Mouse (Mus musculus): ENCODE measurements around the gene Gsx2.

Gsx2 gene

GRCm38 (mm10) chr5:75075383-75075941 lies at the start of gene Gsx2:
Gene Gsx2, plus strand, starts transcription at chr5:75075601.
- DNase-seq, result no peak

DNA sequence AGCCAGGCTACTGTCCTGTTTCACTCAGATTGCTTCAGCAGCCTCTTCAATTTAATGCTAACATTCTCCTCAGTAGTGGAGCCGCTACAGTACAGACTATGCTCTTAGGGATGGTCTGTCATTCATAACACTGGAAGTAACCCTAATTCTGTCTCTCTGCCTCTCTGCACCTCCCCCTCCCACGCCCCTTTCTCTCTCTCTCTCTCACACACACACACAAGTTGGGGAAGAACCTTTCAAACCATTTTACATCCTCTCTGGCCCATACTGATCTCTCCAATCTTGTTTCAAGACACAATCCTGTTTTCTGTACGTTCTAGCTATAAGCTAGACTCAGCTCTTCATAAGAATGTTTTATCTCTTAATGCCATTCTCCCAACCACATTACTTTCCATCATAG lies 39.9 kb upstream of the Gsx2 start:
- DNase-seq, result no peak

DNA sequence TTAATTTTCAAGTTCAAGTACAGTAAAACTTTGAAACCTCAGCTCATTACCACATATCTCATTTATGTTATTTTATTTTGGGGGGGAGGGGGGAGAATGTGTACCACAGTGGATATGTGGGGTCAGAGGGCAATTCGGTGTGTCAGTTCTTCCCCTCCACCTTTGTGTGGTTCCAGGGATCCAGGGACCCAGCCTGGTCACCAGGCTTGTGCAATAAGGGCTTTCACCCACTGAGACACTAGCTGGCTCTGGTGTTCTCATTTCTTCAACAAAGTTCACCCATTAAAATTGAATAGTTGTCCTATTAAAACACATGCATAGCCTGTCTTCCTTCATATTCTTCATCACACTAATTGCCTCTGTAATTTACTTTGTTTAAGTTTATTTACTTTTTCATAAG lies 36.1 kb upstream of the Gsx2 start:
- no peak for DNase-seq

DNA sequence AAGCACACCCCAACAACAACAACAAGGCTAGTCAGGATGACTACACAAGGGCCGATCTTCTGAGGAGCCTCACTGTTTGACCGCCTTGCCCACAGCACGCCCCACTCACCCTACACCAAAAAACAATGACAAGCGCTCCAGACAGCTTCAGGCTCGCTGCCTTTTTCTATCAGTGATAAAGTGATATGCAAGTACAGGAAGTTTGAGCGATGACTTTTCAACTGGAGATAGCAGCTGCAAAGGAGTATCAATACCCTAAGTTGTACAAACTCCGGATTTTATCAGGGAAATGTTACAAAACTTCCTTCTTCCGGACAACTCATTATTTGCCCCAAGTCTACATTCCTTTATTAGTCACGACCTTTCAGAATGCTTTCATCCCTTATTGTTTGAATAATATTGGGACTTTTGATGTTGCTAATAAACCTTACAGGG lies 32.4 kb upstream of the Gsx2 start:
- DNase-seq, result no peak

DNA sequence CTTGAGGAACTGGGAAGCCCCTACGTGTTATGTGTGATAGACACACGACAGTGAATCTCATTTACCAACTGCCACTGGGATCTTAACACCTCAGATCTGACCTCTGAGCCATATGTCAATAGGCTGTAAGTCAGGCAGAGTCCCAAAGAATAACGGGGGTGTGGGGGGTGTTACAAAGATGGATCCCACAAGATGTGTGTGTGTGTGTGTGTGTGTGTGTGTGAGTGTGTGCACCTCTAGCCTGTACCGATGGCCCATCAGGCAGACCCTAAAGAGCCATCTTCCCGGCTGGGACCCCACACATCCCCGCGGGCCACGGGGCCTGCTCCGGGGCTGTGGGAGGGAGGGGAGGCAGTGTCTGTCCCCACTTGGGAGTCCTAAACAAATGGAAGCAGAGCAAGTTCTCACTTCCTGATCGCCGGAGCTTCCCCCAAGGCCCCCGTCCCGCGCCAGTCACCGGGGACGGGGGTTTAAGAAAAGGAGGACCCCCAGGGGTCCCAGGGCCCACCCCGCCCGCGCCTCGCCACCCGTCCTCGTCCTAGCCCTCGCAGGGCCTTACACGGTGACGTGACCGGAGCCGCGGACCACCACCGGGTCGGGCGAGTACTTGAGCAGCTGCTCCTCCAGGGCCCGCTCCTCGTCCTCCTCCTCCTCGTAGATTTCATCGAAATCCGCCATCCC lies 31.6 kb upstream of the Gsx2 start:
- no peak for DNase-seq

- peak; percentile 94 for DNase-seq
Observed at GRCm38 (mm10) chr5:75044310-75044904, 31.0 kb upstream of the Gsx2 start, which contains the start of gene Chic2. Gene Chic2, minus strand, starts transcription at chr5:75044774.

DNA sequence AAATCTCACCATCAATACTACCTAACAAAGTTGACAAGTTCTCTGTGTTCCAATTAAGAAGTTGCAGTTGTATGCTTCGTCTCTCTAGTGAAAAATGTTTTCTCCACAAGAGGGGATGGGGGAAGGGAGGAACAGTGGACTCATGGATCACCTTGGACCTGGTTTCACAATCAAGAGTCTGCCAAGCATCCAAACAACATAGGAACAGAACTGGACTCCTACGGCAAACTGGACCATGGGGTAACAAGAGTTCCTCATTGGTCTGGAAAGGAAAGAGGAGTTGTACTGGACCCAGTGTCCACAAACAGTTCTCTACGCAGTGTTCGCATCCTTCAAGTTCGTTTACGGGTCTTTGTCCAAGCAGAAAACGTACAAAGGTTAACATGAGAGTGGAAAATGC lies 30.0 kb upstream of the Gsx2 start:
- no peak for DNase-seq

GRCm38 (mm10) chr5:75046681-75047321 lies 28.6 kb upstream of the Gsx2 start:
- DNase-seq, result peak; percentile 68

DNA sequence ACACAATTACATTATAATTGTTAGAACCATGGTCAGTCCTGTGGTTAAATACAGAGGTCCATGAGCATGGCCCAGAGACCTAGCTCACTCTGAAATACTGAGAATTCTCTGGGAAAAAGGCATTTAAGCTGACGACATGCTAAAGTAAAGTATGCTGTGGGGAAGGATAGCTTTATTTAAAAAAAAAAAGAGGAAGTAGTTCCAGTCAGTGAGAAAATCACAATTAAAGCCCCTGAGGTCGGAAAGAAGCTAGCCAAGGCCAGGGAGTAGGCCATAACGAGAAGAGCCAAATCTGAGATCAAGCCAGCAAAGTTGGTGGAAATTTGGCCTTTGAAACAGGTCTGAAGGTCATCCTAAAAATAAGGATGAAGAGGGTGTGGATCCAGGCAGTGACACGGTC lies 24.3 kb upstream of the Gsx2 start:
- no peak for DNase-seq

DNA sequence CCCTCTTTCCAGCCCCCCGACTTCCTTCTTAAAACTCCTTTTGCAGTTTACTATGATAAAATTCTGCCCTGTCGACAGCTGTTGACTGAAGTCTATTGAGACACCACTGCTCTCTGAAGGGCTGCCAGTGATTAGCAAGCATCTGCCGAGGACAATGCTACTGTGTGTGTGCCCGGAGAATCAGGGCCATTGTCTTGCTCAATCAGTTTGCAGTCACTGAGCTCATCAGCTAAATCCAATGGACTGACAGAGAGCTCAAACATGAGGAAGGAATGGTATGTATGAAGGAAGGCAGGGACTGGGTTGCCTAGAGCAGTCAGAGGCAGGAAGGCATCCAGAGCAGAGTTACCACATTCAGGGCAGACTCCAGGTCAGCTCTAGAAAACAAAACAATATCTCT lies 12.2 kb upstream of the Gsx2 start:
- no peak for DNase-seq

GRCm38 (mm10) chr5:75066715-75067114 lies 8.7 kb upstream of the Gsx2 start:
- DNase-seq, result no peak

DNA sequence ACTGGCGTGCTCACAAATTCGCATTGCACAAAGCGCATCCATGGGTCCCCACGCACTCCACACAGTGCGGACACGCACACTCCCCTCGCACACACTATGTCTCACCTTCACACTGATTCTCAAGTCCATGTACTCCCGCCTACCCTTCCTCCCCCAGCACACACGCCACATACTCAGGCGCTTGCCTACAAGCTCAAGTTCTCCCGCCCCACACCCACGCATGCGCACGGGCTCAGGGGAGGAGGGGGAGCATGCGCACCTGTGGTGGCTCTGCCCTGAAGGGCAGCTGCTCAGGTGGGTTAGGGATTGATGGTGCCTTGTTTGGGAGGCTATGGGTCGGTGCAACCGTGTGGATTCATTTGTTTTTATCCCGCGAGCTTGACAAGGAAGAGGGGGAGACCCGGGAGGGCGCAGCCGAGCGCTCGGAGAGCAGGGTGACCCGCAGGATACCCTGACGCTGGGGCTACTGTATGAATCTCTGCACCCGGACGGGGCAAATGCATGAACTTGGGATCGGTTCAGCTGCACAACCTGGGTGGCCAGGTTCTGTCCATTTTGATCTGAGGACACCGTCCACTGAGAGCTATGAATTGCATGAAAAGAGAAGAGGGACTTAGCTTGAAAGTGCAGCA lies 8.2 kb upstream of the Gsx2 start:
- DNase-seq, result peak; percentile 56

GRCm38 (mm10) chr5:75070132-75070531 lies 5.3 kb upstream of the Gsx2 start:
- no peak for DNase-seq

- DNase-seq, result no peak
Observed at GRCm38 (mm10) chr5:75070656-75071375, 4.6 kb upstream of the Gsx2 start.

- DNase-seq, result no peak
Observed at GRCm38 (mm10) chr5:75071951-75072350, 3.5 kb upstream of the Gsx2 start.

- no peak for DNase-seq
Observed at GRCm38 (mm10) chr5:75072532-75072931, 2.9 kb upstream of the Gsx2 start.

GRCm38 (mm10) chr5:75073167-75073566 lies 2.2 kb upstream of the Gsx2 start:
- no peak for DNase-seq

DNA sequence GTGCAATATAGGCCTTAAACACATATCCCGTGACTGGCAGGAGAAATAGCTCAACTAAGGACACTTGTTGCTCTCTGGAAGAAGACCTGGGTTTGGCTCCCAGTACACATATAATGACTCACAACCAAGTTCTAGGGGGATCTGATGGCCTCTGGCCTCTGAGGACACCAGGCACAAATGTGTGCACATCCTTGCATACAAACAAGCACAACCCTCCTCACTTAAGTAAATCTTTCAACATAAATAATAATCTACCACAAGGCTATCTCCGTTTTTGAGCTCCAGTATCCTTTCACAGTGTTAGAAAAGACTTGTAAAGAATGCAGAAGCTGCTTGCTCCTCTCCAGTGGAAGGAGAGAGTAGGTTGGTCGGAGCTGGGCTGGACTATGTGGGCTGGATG lies 1.7 kb upstream of the Gsx2 start:
- DNase-seq, result no peak

DNA sequence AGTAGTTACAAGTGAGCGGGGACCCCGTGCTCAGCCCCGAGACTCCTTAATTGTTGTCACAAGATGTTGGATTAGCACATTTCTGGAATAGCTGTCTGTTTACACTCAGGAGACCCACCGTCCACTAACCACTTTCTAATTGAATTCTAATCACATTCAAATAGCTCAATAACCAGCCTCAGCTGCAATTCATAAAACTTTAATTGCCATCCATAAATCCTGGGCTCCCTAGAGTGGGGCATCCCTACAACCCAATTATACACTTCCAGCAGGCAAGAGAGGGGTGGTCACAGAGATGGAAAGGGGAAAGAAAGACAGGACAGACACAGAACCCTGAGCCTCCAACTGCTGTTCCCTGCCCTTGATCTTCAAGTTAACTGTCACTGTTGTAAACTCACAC lies 1.3 kb upstream of the Gsx2 start:
- DNase-seq, result no peak

DNA sequence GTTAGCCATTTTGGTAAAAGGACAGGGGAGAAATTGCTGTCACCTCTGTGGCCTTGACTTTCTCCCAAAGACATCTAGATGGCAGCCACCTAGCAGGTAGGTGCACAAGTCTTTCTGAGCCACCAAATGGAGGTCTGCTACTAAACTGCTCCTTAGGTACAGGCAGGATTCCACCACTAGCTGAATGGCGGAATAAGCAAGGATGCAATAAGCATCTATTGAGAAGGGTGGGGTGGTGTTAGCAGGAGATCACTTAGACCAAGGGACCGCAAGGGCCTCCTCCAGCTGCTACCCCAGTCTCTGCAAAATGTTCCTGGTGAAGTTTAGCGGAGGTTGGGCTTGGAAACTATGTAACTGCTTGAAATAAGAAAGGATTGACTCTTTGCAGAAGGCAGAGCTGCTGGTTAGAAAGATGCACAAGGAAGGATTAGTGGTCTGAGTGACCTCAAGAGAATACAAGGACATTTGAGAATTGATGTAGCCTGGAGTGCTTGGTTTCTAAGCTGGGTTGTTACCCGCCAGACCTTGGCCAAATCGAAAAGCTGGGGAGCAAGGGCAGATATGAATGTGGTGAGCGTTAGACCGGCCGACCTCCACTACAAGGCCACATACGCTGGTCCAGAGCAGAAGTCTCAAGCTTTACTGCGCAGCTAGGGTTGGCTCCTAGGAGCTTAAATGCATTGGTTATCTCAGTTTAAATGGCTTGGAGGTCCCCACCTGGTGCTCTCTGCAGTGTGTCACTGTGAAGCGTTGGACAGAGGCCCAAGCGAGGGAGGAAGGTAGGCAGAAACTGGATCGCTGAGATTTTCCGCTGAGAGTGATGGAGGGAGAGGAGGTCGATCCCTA lies 641 bp upstream of the Gsx2 start:
- no peak for DNase-seq

DNA sequence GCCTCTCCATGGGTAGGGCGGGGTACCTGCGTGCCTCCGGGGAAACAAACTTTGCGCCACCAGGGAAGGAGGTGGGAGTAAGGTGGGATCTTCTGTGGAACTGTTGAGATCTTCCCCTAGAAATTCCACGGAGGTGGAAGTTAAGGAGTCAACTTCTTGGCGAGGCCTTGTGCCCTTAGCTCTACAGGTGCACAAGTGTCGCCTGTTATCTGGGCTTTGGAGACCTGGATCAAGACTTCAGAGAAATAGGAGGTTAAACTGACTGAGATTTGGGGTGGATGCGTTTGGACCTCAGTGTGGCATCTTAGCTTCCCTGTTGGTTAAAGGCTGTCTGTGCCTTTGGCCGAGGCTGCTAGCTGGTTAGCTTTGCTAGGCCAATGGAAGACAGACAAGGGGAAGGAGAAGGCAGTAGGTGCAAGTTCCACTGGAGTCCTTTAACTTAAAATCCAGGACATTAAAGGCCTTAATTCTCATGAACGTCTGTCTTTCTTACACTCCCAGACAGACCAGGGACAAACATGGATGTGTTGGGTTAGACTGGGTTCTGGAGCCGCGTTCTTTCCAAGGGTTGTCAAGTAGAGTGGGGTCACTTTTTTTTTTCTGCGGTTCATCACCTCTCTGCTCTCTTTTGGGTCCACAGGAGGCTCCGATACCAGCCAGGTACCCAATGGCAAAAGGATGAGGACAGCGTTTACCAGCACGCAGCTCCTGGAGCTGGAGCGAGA lies 1.1 kb downstream of the Gsx2 start:
- no peak for DNase-seq

Data from kidney, postnatal 14 days (tissue).